Mouse (Mus musculus) kidney, adult 2 months (tissue): ENCODE results near the gene Mcf2l.

Experiments
- CTCF ChIP-seq: fragments of 200-500 bp; conservative IDR thresholded peaks from 2 replicates; pipeline ENCODE4 v1.5.1; 2011; ENCODE audit warnings: low read depth, mild to moderate bottlenecking, control low read depth, low read length, moderate library complexity, mixed read lengths; ENCODE audit not compliant: insufficient read depth, insufficient read length
- POLR2A ChIP-seq: fragments of 200-500 bp; IDR thresholded peaks from one replicate; pipeline ENCODE4 v1.6.1; 2011; ENCODE audit warnings: low read depth, low read length, control low read depth

GRCm38 (mm10) chr8:12829381-12829780, 44.2 kb upstream of the Mcf2l start:
- no peak for TF ChIP-seq CTCF
- no peak for TF ChIP-seq POLR2A
